Mouse (Mus musculus) ES-E14 (cell line): Measurements from ENCODE around the gene Rap1gds1. TPM values are rescaled to one million over a fixed set of nuclear protein-coding genes. Genes with fewer than 3 reads are reported as not detected.

ENCODE experiments used
- DNase-seq: peaks from one replicate; pipeline ENCODE4 v3.0.0-alpha.2; 2013; ENCODE audit warnings: low read depth, low spot score
- H3K27ac ChIP-seq: 2 replicates; pipeline ENCODE4 v1.5.1; 2012; ENCODE audit warnings: low read depth, mild to moderate bottlenecking, low read length, moderate library complexity, mixed read lengths; ENCODE audit not compliant: poor library complexity, insufficient read depth, severe bottlenecking
- H3K36me3 ChIP-seq: 2 replicates; pipeline ENCODE4 v1.6.1; 2012; ENCODE audit warnings: mild to moderate bottlenecking, low read length, moderate library complexity, mixed read lengths; ENCODE audit not compliant: control insufficient read depth, poor library complexity, insufficient read depth, severe bottlenecking
- H3K4me1 ChIP-seq, 2 experiments: fragments of 150-350 bp in 1 of 2; sonication (generic) in 1 of 2; 2 replicates each; pipeline ENCODE4 v1.6.1; 2012; ENCODE audit warnings: low read length in 2 of 2, mild to moderate bottlenecking in 1 of 2, mixed read lengths in 1 of 2; ENCODE audit not compliant: control insufficient read depth in 2 of 2, insufficient read depth in 2 of 2, poor library complexity in 1 of 2
- H3K4me3 ChIP-seq, 2 experiments: fragments of 150-350 bp in 1 of 2; sonication (generic) in 1 of 2; 2 replicates each; pipeline ENCODE4 v1.5.1; 2012; ENCODE audit warnings: low read length in 2 of 2, low read depth in 1 of 2, mild to moderate bottlenecking in 1 of 2, mixed read lengths in 1 of 2; ENCODE audit not compliant: insufficient read depth in 1 of 2, poor library complexity in 1 of 2, severe bottlenecking in 1 of 2
- H3K9ac ChIP-seq: 2 replicates; pipeline ENCODE4 v1.6.1; 2012; ENCODE audit warnings: low read depth, mild to moderate bottlenecking, low read length, mixed read lengths; ENCODE audit not compliant: poor library complexity, insufficient read depth, severe bottlenecking
- H3K9me3 ChIP-seq: fragments of 150-350 bp; sonication (generic); 2 replicates; pipeline ENCODE4 v1.6.1; 2012; ENCODE audit warnings: low read depth, mild to moderate bottlenecking, low read length; ENCODE audit not compliant: control insufficient read depth, insufficient read depth
- CHD2 ChIP-seq: IDR thresholded peaks from 2 replicates; pipeline ENCODE4 v1.6.1; 2014; ENCODE audit warnings: mild to moderate bottlenecking, low read depth, low read length, inconsistent platforms
- HCFC1 ChIP-seq: IDR thresholded peaks from 2 replicates; pipeline ENCODE4 v1.6.1; 2012; ENCODE audit warnings: low read length, inconsistent platforms, borderline replicate concordance; ENCODE audit not compliant: insufficient read depth
- MAFK ChIP-seq: IDR thresholded peaks from 2 replicates; pipeline ENCODE4 v1.6.1; 2014; ENCODE audit warnings: mild to moderate bottlenecking, low read depth, low read length, inconsistent platforms; ENCODE audit not compliant: insufficient read depth
- ZC3H11A ChIP-seq: IDR thresholded peaks from 2 replicates; pipeline ENCODE4 v1.6.1; 2012; ENCODE audit warnings: low read depth, mild to moderate bottlenecking, inconsistent platforms, low read length, borderline replicate concordance
- ZNF384 ChIP-seq: IDR thresholded peaks from 2 replicates; pipeline ENCODE4 v1.6.1; 2012; ENCODE audit warnings: low read depth, low read length, inconsistent platforms
- in situ Hi-C, 2 experiments: fragments of 600-800 bp; cut with MboI; formaldehyde crosslinking; loops; one replicate each; pipeline ENCODE4 v1.15.1; 2025; ENCODE audit warnings: low sequenced_read_pairs in 2 of 2, inconsistent platforms in 1 of 2; ENCODE audit not compliant: unreplicated experiment in 2 of 2
- total RNA-seq: library from RNA; depleted of rRNA; stranded (reverse); fragments of 300-350 nt; gene quantifications from 2 replicates; pipeline ENCODE4 v1.2.3, GENCODE M21; 2012

The Rap1gds1 gene
- total RNA-seq, 1 experiment: 21.9 TPM

GRCm38 (mm10) chr3:138906112-138906880 lies 168.7 kb downstream of the Rap1gds1 start:
- Histone ChIP-seq H3K4me3 (no peak overlapping the region), H3K9me3 (no peaks in the 10 kb centered on the region), H3K36me3 (peaks cover 5% of the 10 kb centered on the region; the same call in 1 of the 2 replicates), H3K9ac (no peak overlapping the region), H3K27ac (no peak overlapping the region), H3K4me1 (peaks cover 0 to 3% of the 10 kb centered on the region in 2 experiments; a peak in 1 of 4 replicates)
- TF ChIP-seq MAFK (no peak), CHD2 (no peak), ZC3H11A (peak; percentile 94)
- DNase-seq: peak; percentile 68
- in situ Hi-C loops: loop anchor here (10.0 to 25.0 kb wide), 2 partner anchors 261 to 269 kb away; no protein-coding TSS in a partner anchor

- DNase-seq: no peak
- in situ Hi-C loops: loop anchor here (10.0 to 25.0 kb wide), 2 partner anchors 261 to 268 kb away; no protein-coding TSS in a partner anchor
These were observed 169.3 kb downstream of the Rap1gds1 start for GRCm38 (mm10) chr3:138905678-138906077.

DNA sequence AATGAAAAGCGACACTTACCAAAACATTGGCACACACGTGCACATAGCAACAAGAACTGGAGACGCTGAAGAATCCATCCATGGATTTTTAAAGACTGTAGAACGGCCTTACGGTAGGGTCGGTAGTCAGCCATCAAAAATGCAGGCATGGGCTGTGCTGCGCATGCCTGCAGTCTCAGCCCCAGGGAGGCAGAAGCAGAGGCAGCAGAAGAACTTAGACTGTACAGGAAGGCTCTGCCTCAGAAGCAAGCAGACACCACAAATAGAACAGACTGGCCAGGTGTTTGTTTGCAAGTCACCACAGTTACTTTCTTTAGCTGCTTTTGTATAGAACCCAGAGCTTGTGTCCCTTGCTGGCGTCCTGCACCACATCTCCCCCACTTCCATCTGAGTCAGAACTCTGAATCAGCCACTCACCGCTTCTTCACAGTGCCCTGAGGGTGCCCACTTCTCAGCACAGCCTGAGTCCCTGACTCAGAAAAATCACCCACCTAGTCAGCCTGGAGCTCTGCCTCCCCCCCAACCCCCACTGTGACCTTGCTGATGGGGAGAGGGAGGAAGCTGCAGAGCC lies 174.3 kb downstream of the Rap1gds1 start:
- peaks cover 0 to 2% of the 10 kb centered on the region in 2 experiments; a peak in 2 of 4 replicates for H3K4me1 ChIP-seq
- no peak overlapping the region for H3K4me3 ChIP-seq
- H3K27ac ChIP-seq: no peak overlapping the region
- H3K36me3 ChIP-seq: peaks cover 11% of the 10 kb centered on the region; the same call in 1 of the 2 replicates
- no peak overlapping the region for H3K9ac ChIP-seq
- in situ Hi-C loops: loop anchor here (10.0 to 25.0 kb wide), 2 partner anchors 256 to 263 kb away; no protein-coding TSS in a partner anchor
- no peak for TF ChIP-seq HCFC1
- no peak for TF ChIP-seq MAFK
- TF ChIP-seq ZC3H11A: no peak
- no peak for TF ChIP-seq ZNF384
- no peak for TF ChIP-seq CHD2
- DNase-seq: no peak
- no peaks in the 10 kb centered on the region for H3K9me3 ChIP-seq

More at GRCm38 (mm10) chr3:138905678-138906077, 169.3 kb downstream of the Rap1gds1 start:
- H3K27ac ChIP-seq: no peak overlapping the region
- H3K36me3 ChIP-seq: peaks cover 5% of the 10 kb centered on the region; the same call in 1 of the 2 replicates
- H3K4me1 ChIP-seq: peaks cover 0 to 3% of the 10 kb centered on the region in 2 experiments; a peak in 1 of 4 replicates
- TF ChIP-seq ZC3H11A (no peak), HCFC1 (no peak), CHD2 (no peak), MAFK (no peak), ZNF384 (no peak)
- H3K4me3 ChIP-seq: no peak overlapping the region
- no peaks in the 10 kb centered on the region for H3K9me3 ChIP-seq
- H3K9ac ChIP-seq: no peak overlapping the region

GRCm38 (mm10) chr3:138898055-138898454 lies 176.9 kb downstream of the Rap1gds1 start:
- no peak for DNase-seq
- H3K4me3 ChIP-seq: no peak overlapping the region
- peaks cover 13% of the 10 kb centered on the region; the same call in 1 of the 2 replicates for H3K36me3 ChIP-seq
- in situ Hi-C loops: no loop called here
- TF ChIP-seq ZC3H11A: no peak
- peaks cover 0 to 2% of the 10 kb centered on the region in 2 experiments; a peak in 2 of 4 replicates for H3K4me1 ChIP-seq
- no peak overlapping the region for H3K9ac ChIP-seq
- H3K27ac ChIP-seq: no peak overlapping the region
- H3K9me3 ChIP-seq: no peaks in the 10 kb centered on the region
